Mouse (Mus musculus) cerebellum, adult 2 months (tissue): ENCODE results near the gene Dars2.

Experiments
- CTCF ChIP-seq: fragments of 200-500 bp; IDR thresholded peaks from 2 replicates; pipeline ENCODE4 v1.5.1; 2011; ENCODE audit warnings: low read depth, mild to moderate bottlenecking, control low read depth, low read length, moderate library complexity, borderline replicate concordance; ENCODE audit not compliant: insufficient read depth
- POLR2A ChIP-seq: fragments of 200-500 bp; IDR thresholded peaks from 2 replicates; pipeline ENCODE4 v1.6.1; 2011; ENCODE audit warnings: low read length, control low read depth, borderline replicate concordance; ENCODE audit not compliant: insufficient read depth

DNA sequence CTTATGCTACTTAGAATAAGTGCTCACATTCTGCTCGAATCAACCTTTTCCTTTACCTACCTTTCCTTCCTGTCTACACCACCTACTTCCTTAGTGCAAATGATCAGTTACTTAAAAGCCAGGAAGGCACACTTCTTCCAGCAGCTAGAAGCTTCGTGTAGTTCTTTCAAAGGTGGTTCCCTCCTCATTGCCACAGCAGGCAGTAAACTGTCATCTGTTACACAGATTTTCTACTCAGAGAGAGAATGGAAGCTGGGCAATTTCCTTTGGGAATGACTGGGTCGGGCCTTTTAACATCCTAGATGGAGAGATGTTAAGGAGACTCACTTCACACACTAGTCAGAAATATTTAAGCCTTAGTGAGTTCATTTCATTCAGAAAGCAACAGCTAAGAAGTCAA lies 64.9 kb downstream of the Dars2 start:
- TF ChIP-seq POLR2A, result no peak
- TF ChIP-seq CTCF, result no peak
